Mouse (Mus musculus) gastrocnemius, postnatal 36 days (tissue): ENCODE results near the gene Sdk2. TPM values are rescaled to one million over a fixed set of nuclear protein-coding genes. Genes with fewer than 3 reads are reported as not detected.

ENCODE experiments used
- DNase-seq, 2 experiments: peaks; one replicate each; pipeline ENCODE4 v3.0.0; 2022
- intact Hi-C: fragments of 180-260 bp; cut with DNase I; formaldehyde crosslinking; loops from one replicate; pipeline ENCODE4 v1.15.1; 2025
- total RNA-seq, 2 experiments: library from RNA; stranded (reverse); gene quantifications; 2 replicates each; pipeline ENCODE4 v1.2.3; 2021

Sdk2 gene
- total RNA-seq, 2 experiments from 2014 or later, result 0.54 to 0.59 TPM

DNA sequence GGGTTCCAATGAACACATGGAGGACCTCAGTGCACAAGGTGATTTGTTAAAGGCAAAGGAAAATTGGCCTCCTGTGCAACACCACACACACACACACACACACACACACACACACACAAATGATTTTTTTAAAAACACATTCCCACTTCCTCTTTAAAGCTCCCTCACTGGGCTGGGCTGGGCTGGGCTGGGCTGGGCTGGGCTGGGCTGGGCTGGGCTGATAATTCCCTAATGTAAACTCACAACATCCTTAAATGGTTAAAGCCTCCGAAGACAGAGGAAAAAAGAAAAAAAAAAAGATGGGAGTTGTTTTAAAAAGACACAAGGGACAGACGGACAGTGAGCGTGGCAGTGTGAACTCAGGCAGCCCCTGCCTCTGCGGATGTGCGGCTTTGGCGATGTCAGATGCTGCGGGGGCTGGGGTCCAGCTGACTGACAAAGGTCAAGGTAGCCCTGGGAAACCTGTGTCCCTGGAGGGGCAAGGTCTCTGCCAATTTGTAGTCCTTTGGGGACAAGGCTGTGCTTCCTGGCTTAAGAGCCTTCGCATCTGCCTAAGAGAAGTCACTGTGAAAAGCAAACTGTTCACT, 288.9 kb downstream of the Sdk2 start:
- no peak for DNase-seq
- intact Hi-C loops, result no loop called here

GRCm38 (mm10) chr11:113776851-113777511, 289.9 kb downstream of the Sdk2 start:
- no peak for DNase-seq
- intact Hi-C loops, result no loop called here

GRCm38 (mm10) chr11:113774773-113775172, 292.1 kb downstream of the Sdk2 start:
- DNase-seq, result no peak
- intact Hi-C loops, result no loop called here

- intact Hi-C loops, result no loop called here
- no peak for DNase-seq
Measured at GRCm38 (mm10) chr11:113773191-113773590, 293.7 kb downstream of the Sdk2 start.

DNA sequence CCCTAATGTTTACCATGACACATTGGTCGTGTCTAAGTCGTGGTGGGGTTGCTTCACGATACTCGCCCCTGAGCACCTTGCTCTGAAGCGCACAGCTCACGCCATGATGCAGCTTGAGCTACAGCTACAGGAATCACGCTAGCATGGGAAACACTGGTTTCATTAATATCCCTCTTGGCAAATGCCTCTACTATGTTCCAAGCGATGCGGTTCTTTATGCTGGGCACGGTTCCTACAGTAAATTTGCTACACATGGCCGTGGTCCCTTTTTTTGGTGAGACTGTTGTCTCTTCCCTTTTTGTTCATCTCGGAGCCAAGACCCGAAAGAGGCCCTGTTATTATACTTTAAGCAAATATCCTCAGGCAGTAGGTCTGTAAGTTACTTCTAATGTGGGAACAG, 295.7 kb downstream of the Sdk2 start:
- intact Hi-C loops, result no loop called here
- DNase-seq, result no peak

- intact Hi-C loops, result no loop called here
- DNase-seq, result no peak
Measured at GRCm38 (mm10) chr11:113768356-113768755, 298.5 kb downstream of the Sdk2 start.

GRCm38 (mm10) chr11:113767285-113767684, 299.6 kb downstream of the Sdk2 start:
- intact Hi-C loops, result no loop called here
- no peak for DNase-seq

GRCm38 (mm10) chr11:113766284-113766985, 300.4 kb downstream of the Sdk2 start:
- no peak for DNase-seq
- intact Hi-C loops, result no loop called here

GRCm38 (mm10) chr11:113764132-113764849, 302.6 kb downstream of the Sdk2 start:
- intact Hi-C loops, result no loop called here
- no peak for DNase-seq

DNA sequence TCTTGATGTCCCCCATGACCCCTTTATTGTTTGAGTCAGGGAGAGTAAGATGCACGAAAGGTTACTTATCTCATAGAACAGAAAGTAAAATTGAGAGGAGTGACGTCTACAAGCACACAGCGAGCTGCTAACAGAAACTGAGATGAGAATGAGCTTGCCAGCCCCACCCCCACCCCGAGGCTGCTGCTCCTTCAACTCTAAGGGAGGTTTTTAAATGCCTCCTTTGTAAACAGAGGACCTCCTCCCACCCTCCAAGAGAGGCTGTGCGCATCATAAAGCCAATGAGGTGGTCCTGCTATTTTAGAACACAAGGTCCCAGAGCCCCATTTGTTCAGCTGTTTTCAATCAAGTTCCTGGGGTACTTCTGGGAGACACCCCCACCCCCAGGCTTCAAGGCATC, 303.4 kb downstream of the Sdk2 start:
- DNase-seq, result no peak
- intact Hi-C loops, result no loop called here

- no peak for DNase-seq
- intact Hi-C loops, result no loop called here
Measured at GRCm38 (mm10) chr11:113762136-113762797, 304.6 kb downstream of the Sdk2 start.

- no peak for DNase-seq
- intact Hi-C loops, result no loop called here
Measured at GRCm38 (mm10) chr11:113761646-113762045, 305.2 kb downstream of the Sdk2 start.

DNA sequence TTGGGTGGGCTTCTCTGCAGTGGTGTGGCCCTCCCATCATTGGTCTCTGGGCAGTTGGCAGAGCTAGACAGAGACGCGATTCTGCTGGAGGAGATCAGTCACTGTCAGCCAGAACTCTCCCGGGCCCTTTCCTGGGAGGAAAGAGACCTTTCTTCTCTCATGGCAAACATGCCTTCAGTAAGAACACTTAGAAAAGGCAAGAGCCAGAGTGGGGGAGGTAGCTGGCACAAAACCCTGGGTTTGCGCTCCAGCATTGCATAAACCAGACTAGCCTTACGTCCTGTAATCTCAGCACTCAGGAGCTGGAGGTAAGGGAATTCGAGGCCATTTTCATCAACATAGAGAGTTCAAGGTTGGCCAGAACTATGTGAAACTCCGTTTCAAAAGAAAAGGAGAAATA, 306.4 kb downstream of the Sdk2 start:
- intact Hi-C loops, result no loop called here
- DNase-seq, result no peak

- DNase-seq, result no peak
- intact Hi-C loops, result no loop called here
Measured at GRCm38 (mm10) chr11:113758851-113759250, 308.0 kb downstream of the Sdk2 start.

DNA sequence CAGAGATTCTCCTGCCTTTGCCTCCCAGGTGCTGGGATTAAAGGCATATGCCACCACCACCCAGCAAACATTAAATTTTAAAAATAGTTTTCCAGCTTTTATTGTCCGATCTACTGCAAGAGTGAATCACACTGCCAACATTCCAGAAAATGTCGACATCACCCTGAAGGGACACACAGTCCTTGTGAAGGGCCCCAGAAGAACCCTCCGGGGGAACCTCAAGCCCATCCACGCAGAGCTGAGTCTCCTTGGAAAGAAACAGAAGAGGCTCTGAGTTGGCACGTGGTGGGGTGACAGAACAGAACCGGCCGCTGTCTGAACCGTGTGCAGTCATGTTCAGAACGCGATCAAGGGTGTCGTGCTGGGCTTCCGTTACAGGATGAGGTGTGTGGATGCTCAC, 310.3 kb downstream of the Sdk2 start:
- intact Hi-C loops, result no loop called here
- no peak for DNase-seq

DNA sequence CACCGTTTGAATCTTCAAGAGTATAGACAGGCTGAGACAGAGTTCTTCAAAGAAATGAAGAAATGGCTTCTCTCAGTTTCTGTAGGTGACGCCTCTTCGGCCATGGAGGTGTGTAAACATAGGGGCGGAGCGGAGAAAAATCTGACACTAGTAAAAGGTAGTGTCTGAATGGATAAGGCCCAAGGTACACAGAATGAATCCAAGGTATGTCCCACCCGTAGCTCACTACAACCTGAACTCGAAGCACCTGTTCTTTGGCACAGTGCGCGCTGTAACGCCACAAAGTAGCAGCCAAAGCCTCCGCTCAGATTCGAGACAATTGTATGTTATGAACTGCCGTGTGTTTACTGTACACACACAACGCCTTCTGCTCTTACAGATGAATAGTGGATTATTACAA, 311.0 kb downstream of the Sdk2 start:
- intact Hi-C loops, result no loop called here
- no peak for DNase-seq

DNA sequence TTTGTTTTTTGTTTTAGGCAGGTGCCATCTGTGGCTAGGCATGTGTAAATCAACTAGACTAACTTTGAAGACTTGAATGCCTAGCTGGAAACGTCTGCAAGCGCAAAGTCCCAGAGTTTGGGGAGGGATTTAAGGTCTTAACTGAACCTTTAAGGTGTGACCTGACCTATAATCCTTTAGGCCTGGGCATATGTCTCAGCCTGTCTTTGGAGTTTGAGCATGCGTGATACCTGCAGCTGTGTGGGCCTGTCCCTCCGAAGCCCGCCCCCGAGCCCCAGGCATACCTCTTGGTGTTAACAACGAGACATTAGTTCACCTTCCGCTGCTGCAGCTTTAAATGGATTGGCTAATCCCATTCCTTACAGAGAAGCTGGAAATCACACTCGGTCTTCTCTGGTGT, 312.0 kb downstream of the Sdk2 start:
- intact Hi-C loops, result no loop called here
- no peak for DNase-seq

GRCm38 (mm10) chr11:113752685-113753430, 314.0 kb downstream of the Sdk2 start:
- no peak for DNase-seq
- intact Hi-C loops, result no loop called here

GRCm38 (mm10) chr11:113752158-113752661, 314.6 kb downstream of the Sdk2 start:
- intact Hi-C loops, result no loop called here
- DNase-seq, result no peak
